Mouse (Mus musculus) kidney, adult 11 months (tissue): ENCODE measurements at regions not wholly inside any gene's neighbourhood (a gene's known extent, or its start where the extent isn't known, plus 50 kb on each side); places are given as distances from the start of the nearest gene placed in this dataset.

Experiments
- DNase-seq: peaks from one replicate; pipeline ENCODE4 v3.0.0; 2022

DNA sequence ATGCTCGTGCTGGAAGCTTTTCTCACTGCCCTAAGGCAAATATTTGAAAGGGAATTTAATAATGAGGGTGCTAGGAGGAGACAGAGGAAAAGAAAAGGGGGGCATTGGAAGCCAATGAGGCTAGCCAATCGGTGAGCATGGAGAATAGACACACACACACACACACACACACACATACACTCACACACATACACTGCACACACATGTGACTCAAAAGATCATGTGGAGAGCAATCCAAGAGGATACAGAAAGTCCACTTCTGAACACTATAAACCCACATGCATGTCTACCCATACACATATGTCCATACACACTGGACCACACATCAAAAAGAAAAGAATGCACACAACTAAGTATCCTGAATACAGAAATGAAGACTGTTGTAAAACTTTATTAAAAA, 88.4 kb upstream of the Sphkap start:
- no peak for DNase-seq

DNA sequence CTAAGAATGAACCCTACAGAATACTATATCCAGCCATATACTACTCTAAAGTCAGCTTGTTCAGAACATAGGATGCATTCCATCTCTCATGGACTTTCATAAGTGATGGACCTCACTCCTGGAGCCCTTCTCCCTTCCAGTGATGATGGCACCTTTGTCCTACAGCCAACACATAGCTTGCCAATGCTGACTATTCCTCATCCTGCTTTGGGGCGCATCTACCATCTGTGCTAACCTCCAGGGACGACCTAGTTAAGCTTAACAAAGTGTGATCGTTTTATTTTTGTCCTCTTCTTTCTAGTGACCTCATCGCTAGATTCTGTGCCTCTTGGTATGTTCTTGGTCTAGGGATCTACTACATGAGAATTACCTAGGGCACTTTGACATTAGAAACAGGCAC, 87.0 kb upstream of the Sphkap start:
- DNase-seq = no peak

DNA sequence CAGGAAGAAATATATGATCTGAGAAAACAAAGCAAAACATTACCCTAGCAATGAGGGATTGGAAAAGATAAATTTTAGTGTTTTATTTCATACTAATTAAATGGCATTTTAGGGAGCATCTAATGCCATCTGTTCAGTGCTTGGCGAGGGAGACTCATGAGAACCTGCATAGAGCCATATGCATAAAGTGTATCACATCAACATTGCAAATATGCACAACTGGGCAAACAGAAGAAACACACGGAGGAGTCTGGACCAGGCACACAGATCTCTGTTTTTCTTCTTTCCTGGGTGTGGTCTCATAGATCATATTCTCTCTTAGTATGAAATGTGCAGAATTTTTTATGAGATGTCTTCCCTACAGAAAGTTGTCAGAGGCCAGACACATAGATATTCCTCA, 71.1 kb upstream of the Sphkap start:
- no peak for DNase-seq
